Mouse (Mus musculus): ENCODE measurements around the gene Rundc1. TPM values are rescaled to one million over a fixed set of nuclear protein-coding genes. Genes with fewer than 3 reads are reported as not detected.
"Not testable (repeated sequence)": the region's sequence is repeated elsewhere in the genome, so short reads cannot be mapped to it uniquely, and the experiment has no call there.

The Rundc1 gene
- polyA plus RNA-seq (2016; fragmentation: Nextera tagmentation; extraction: Ambion mirVana) = 16.8 and 19.6 TPM in 2 replicates

DNA sequence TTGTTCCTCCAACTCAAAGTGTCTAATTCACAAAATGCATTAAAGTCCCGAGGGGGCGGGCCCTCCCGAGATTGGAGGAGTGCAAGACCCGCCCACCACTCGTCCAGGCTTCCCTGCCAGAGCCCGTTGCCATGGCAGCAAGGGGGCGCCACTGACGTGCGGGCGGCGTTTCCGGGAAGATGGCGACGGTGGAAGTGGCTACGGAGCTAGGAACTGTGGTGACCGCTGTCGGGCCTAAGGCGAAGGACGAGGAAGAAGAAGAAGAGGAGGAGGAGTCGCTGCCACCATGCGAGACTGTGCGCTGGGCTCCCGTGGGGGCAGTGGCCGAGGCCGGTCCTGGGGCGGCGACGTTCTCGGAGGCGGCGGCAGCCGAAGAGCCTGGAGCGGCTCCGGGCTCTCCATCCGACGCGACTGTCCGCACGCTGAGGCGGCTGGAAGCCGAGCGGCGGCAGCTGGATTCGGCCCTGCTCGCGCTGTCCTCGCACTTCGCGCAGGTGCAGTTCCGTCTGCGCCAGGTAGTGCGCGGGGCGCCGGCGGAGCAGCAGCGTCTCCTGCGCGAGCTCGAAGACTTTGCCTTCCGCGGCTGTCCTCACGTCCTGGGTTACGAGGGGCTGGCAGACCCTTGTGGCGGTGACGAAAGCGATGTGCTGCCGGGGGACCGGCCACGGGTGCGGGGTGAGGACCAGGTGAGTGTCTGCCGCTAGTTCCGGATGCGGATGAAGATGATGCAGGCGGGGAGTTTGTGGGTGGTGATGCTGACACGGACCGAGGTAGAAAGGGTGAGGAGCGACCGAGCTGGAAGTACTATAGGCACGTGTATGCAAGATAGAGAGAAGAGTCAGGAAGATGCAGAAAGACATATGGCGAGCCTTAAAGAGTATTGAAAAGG lies at the start of gene Rundc1, which contains the start of gene Ptges3l:
Gene Rundc1 (plus strand): TSS at position 161 of the 889 bp plus-strand sequence.
Gene Ptges3l (minus strand): TSS at position 409 of the 889 bp plus-strand sequence.
- H3K36me3 ChIP-seq = peaks cover 13% of the 10 kb centered on the region
- under 1% methylated on average over 81 of the region's 81 CpGs for WGBS
- peaks cover 28% of the 10 kb centered on the region for H3K4me1 ChIP-seq
- no peaks in the 10 kb centered on the region for H3K9me3 ChIP-seq (replicated peaks)
- peak within 1 kb of the TSS; percentile 89 for H3K4me3 ChIP-seq
- H3K27me3 ChIP-seq (ENCODE audit: low read depth, poor library complexity, severe bottlenecking) = no peaks in the 10 kb centered on the region
- peak within 1 kb of the TSS; percentile 82 for H3K27ac ChIP-seq
- peak; percentile 100 for DNase-seq (ENCODE audit: low spot score)

GRCm38 (mm10) chr11:101378196-101378595 lies 46.7 kb upstream of the Rundc1 start:
- H3K9me3 ChIP-seq (replicated peaks); H3K4me1 ChIP-seq; H3K27ac ChIP-seq; H3K36me3 ChIP-seq; H3K4me3 ChIP-seq; DNase-seq (ENCODE audit: low spot score); H3K27me3 ChIP-seq (ENCODE audit: low read depth, poor library complexity, severe bottlenecking): not testable (repeated sequence)
- WGBS = 92% methylated on average over 8 of the region's 8 CpGs

DNA sequence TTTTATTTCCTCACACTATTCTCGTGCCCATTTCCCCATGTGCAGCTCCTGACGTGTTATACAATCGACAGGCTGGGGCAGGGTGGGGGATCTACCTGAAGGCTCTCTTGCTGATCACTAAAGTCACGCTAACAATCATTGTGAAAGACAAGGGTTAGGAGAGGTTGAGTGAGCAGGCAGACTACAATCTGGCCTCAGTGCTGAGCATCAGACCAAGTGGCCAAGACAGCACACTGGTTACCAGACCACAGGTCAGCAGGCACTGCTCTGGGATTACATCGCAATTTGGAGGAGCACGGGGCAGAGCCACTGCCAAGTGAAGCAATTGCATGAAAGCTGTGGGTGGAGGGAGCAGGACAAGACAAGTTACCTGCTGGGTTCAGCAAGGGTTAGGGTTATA lies 46.0 kb upstream of the Rundc1 start:
- H3K27me3 ChIP-seq (ENCODE audit: low read depth, poor library complexity, severe bottlenecking) = no peaks in the 10 kb centered on the region
- H3K4me3 ChIP-seq = no peak overlapping the region
- no peak overlapping the region for H3K27ac ChIP-seq
- no peak for DNase-seq (ENCODE audit: low spot score)
- no peaks in the 10 kb centered on the region for H3K36me3 ChIP-seq
- 79% methylated on average over 6 of the region's 6 CpGs for WGBS
- H3K9me3 ChIP-seq (replicated peaks) = no peaks in the 10 kb centered on the region
- H3K4me1 ChIP-seq = peaks cover 3% of the 10 kb centered on the region; the same call in 1 of the 2 replicates

- Histone ChIP-seq H3K4me1 (peaks cover 3% of the 10 kb centered on the region; the same call in 1 of the 2 replicates), H3K27me3 (ENCODE audit: low read depth, poor library complexity, severe bottlenecking) (no peaks in the 10 kb centered on the region), H3K4me3 (no peak overlapping the region), H3K27ac (no peak overlapping the region), H3K36me3 (no peaks in the 10 kb centered on the region), H3K9me3 (replicated peaks) (no peaks in the 10 kb centered on the region)
- 24% methylated on average over 4 of the region's 4 CpGs for WGBS
- DNase-seq (ENCODE audit: low spot score) = no peak
Observed at GRCm38 (mm10) chr11:101381817-101382216, 43.1 kb upstream of the Rundc1 start.

DNA sequence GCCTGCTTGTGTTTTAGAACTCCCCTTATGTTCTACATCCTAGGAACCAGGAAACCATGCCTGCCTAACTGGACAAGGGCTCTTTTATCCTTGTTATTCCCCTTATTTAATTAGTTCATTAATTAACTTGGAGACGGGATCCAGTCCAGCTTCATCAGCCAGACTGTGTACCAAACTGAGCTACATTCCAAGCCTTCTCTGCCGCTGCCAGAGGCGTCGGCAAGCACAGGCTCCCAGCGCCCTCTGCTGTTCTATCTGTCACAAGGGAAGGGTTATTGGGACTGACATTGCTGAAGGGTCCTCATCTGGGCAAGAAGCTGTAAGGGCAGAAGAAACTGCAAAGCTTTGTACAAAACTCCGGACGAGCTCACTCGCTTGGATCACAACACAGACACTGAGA lies 29.8 kb upstream of the Rundc1 start:
- H3K9me3 ChIP-seq (replicated peaks) = no peaks in the 10 kb centered on the region
- H3K36me3 ChIP-seq = no peaks in the 10 kb centered on the region
- 9% methylated on average over 8 of the region's 8 CpGs for WGBS
- H3K27ac ChIP-seq = no peak overlapping the region
- no peak overlapping the region for H3K4me3 ChIP-seq
- H3K27me3 ChIP-seq (ENCODE audit: low read depth, poor library complexity, severe bottlenecking) = 0 out of 2 replicates have a peak, but pooled peaks cover 3% of the 10 kb centered on the region
- no peaks in the 10 kb centered on the region for H3K4me1 ChIP-seq
- peak; percentile 79 for DNase-seq (ENCODE audit: low spot score)

DNA sequence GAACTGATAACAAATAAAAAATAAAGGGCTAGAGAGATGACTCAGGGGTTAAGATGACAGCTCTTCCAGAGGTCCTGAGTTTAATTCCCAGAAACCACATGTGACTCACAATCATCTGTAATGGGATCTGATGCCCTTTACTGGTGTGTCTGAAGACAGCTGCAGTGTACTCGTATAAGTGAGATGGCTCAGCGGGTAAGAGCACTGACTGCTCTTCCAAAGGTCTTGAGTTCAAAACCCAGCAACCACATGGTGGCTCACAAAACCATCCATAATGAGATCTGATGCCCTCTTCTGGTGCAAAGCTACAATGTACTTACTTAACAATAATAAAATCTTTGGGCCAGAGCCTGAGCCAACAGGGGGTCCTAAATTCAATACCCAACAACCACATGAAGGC lies 9.6 kb upstream of the Rundc1 start:
- Histone ChIP-seq H3K27ac (no peak overlapping the region), H3K36me3 (peaks cover 43% of the 10 kb centered on the region), H3K4me3 (no peak overlapping the region), H3K27me3 (ENCODE audit: low read depth, poor library complexity, severe bottlenecking) (no peaks in the 10 kb centered on the region), H3K4me1 (peaks cover 9% of the 10 kb centered on the region), H3K9me3 (replicated peaks) (no peaks in the 10 kb centered on the region)
- WGBS = 93% methylated on average over 2 of the region's 2 CpGs
- no peak for DNase-seq (ENCODE audit: low spot score)

GRCm38 (mm10) chr11:101416433-101417100 lies 8.3 kb upstream of the Rundc1 start:
- H3K27ac ChIP-seq = peak overlapping the region; percentile 93
- H3K9me3 ChIP-seq (replicated peaks) = no peaks in the 10 kb centered on the region
- no peak for DNase-seq (ENCODE audit: low spot score)
- H3K4me1 ChIP-seq = peaks cover 9% of the 10 kb centered on the region
- no peaks in the 10 kb centered on the region for H3K27me3 ChIP-seq (ENCODE audit: low read depth, poor library complexity, severe bottlenecking)
- peak overlapping the region; percentile 91 for H3K4me3 ChIP-seq
- 2% methylated on average over 11 of the region's 11 CpGs for WGBS
- peaks cover 30% of the 10 kb centered on the region for H3K36me3 ChIP-seq

- Histone ChIP-seq H3K27me3 (ENCODE audit: low read depth, poor library complexity, severe bottlenecking) (no peaks in the 10 kb centered on the region), H3K9me3 (replicated peaks) (no peaks in the 10 kb centered on the region), H3K4me3 (peak within 1 kb of the TSS; percentile 91), H3K4me1 (peaks cover 9% of the 10 kb centered on the region), H3K27ac (peak within 1 kb of the TSS; percentile 93), H3K36me3 (peaks cover 23% of the 10 kb centered on the region)
- peak; percentile 93 for DNase-seq (ENCODE audit: low spot score)
- under 1% methylated on average over 45 of the region's 45 CpGs for WGBS
Observed at GRCm38 (mm10) chr11:101417101-101417855, 7.6 kb upstream of the Rundc1 start, which contains the start of gene Aarsd1. TSS of gene Aarsd1 (minus strand) at chr11:101417615.

DNA sequence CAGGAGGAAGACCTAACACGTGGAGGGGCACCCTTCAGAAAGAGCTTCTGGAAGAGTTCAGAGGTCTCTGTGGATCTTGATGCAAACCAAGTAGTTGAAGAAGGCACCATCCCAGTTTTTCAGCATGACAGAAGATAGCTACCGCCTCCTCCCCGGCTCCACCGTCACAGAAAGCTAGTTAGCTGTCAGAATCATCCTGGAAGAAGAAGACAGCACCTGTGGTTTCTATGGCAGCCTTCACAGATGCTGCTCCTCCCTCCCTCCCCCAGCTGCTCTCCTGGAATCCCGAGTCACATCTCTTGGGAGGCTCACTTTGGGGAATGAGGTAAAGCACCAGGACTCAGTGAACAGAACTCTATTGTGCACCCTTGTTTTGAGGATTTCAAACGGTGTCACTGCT lies 5.9 kb upstream of the Rundc1 start:
- peaks cover 13% of the 10 kb centered on the region for H3K4me1 ChIP-seq
- DNase-seq (ENCODE audit: low spot score) = no peak
- no peak overlapping the region for H3K27ac ChIP-seq
- H3K9me3 ChIP-seq (replicated peaks) = no peaks in the 10 kb centered on the region
- H3K36me3 ChIP-seq = peaks cover 6% of the 10 kb centered on the region
- H3K4me3 ChIP-seq = no peak overlapping the region
- whole genome bisulfite sequencing = 50% methylated on average over 6 of the region's 6 CpGs
- H3K27me3 ChIP-seq (ENCODE audit: low read depth, poor library complexity, severe bottlenecking) = no peaks in the 10 kb centered on the region

GRCm38 (mm10) chr11:101419610-101420009 lies 5.3 kb upstream of the Rundc1 start:
- peaks cover 19% of the 10 kb centered on the region for H3K4me1 ChIP-seq
- WGBS = 27% methylated on average over 3 of the region's 3 CpGs
- DNase-seq (ENCODE audit: low spot score) = no peak

GRCm38 (mm10) chr11:101420148-101420547 lies 4.7 kb upstream of the Rundc1 start:
- H3K27ac ChIP-seq = no peak overlapping the region
- 89% methylated on average over 5 of the region's 5 CpGs for WGBS
- no peak overlapping the region for H3K4me3 ChIP-seq
- no peaks in the 10 kb centered on the region for H3K36me3 ChIP-seq
- H3K27me3 ChIP-seq (ENCODE audit: low read depth, poor library complexity, severe bottlenecking) = no peaks in the 10 kb centered on the region
- no peak for DNase-seq (ENCODE audit: low spot score)
- H3K4me1 ChIP-seq = peaks cover 20% of the 10 kb centered on the region
- no peaks in the 10 kb centered on the region for H3K9me3 ChIP-seq (replicated peaks)

More at GRCm38 (mm10) chr11:101419610-101420009, 5.3 kb upstream of the Rundc1 start:
- no peaks in the 10 kb centered on the region for H3K27me3 ChIP-seq (ENCODE audit: low read depth, poor library complexity, severe bottlenecking)
- H3K9me3 ChIP-seq (replicated peaks) = no peaks in the 10 kb centered on the region
- H3K36me3 ChIP-seq = 0 out of 2 replicates have a peak, but pooled peaks cover 1% of the 10 kb centered on the region
- no peak overlapping the region for H3K27ac ChIP-seq
- no peak overlapping the region for H3K4me3 ChIP-seq

DNA sequence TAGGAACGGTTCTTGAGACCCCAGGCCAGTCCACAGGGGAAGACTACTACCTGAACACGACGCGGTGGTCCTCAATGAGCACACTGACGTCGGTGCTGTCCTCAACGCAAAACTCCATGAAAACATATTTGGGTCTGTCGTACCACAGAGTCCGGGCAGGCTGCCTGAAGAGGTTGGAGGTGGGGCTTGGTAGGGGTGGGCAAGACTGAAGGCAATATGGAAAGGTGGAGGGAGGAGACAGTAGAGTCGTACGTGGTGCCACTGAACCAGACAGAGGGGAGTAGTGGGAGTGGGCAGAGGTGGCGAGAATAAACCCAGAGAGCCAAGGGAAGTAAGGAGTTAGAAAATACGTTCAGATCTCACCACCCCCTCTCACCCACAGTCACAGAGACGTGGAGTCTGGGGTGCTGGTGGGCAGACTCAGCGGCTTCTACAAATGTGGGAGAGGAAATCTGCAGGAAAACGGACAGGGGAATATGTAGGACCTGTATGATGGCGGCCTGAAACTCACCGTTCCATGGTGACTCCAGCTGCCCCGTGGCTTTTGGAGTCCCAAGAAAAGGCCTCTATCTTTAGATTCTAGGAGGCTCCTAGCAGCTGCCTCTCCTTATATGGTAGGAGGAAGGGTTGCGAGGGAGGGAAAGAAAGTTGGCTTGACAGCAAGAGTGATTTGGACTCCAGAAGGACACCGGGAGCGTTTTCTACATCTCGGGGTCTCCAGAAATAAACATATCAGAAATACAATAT lies 607 bp upstream of the Rundc1 start, which contains the start of gene Gm27029:
Gene Gm27029 (minus strand): TSS at position 692 of the 747 bp plus-strand sequence.
- 6% methylated on average over 23 of the region's 23 CpGs for WGBS
- H3K36me3 ChIP-seq = peaks cover 4% of the 10 kb centered on the region
- DNase-seq (ENCODE audit: low spot score) = peak; percentile 39
- H3K4me1 ChIP-seq = peaks cover 28% of the 10 kb centered on the region
- peak within 1 kb of the TSS; percentile 82 for H3K27ac ChIP-seq
- no peaks in the 10 kb centered on the region for H3K27me3 ChIP-seq (ENCODE audit: low read depth, poor library complexity, severe bottlenecking)
- H3K4me3 ChIP-seq = peak within 1 kb of the TSS; percentile 89
- H3K9me3 ChIP-seq (replicated peaks) = no peaks in the 10 kb centered on the region
